Mouse (Mus musculus) cerebellum, postnatal 4 days (tissue): ENCODE data around the gene Ctnna3.
A peak's percentile ranks its signal among the peaks of the same experiment; 100 is the strongest.
"Not testable (repeated sequence)": the region's sequence is repeated elsewhere in the genome, so short reads cannot be mapped to it uniquely, and the experiment has no call there.

ENCODE experiments used
- DNase-seq, 2 experiments: peaks; one replicate each; pipeline ENCODE4 v3.0.0; 2022; ENCODE audit warnings: low spot score in 2 of 2, mixed read lengths in 1 of 2

Ctnna3 gene

GRCm38 (mm10) chr10:63423591-63424474, 6.1 kb upstream of the Ctnna3 start:
- DNase-seq, result no peak

GRCm38 (mm10) chr10:63424475-63424814, 5.5 kb upstream of the Ctnna3 start:
- DNase-seq, result no peak

- DNase-seq, result no peak
These were observed 2.8 kb upstream of the Ctnna3 start for GRCm38 (mm10) chr10:63427146-63427545.

GRCm38 (mm10) chr10:63428243-63429022, 1.5 kb upstream of the Ctnna3 start:
- DNase-seq, result peak in 1 of 2 experiments; percentile 17

- DNase-seq, result no peak
These were observed 916 bp upstream of the Ctnna3 start for GRCm38 (mm10) chr10:63429023-63429340.

GRCm38 (mm10) chr10:63429380-63429779, 518 bp upstream of the Ctnna3 start:
- DNase-seq, result peak; percentile 100

- DNase-seq, result no peak
These were observed 1.4 kb downstream of the Ctnna3 start for GRCm38 (mm10) chr10:63431221-63431736.

GRCm38 (mm10) chr10:63432099-63432498, 2.2 kb downstream of the Ctnna3 start:
- DNase-seq, result no peak

- no peak for DNase-seq
These were observed 3.0 kb downstream of the Ctnna3 start for GRCm38 (mm10) chr10:63432887-63433286.

GRCm38 (mm10) chr10:63438736-63439262, 8.9 kb downstream of the Ctnna3 start:
- no peak for DNase-seq

GRCm38 (mm10) chr10:63439694-63440228, 9.9 kb downstream of the Ctnna3 start:
- DNase-seq, result no peak

GRCm38 (mm10) chr10:63444602-63445387, 14.9 kb downstream of the Ctnna3 start:
- DNase-seq, result not testable (repeated sequence)

- no peak for DNase-seq
These were observed 24.0 kb downstream of the Ctnna3 start for GRCm38 (mm10) chr10:63453926-63454325.

GRCm38 (mm10) chr10:63455110-63455878, 25.4 kb downstream of the Ctnna3 start:
- DNase-seq, result peak in 1 of 2 experiments; percentile 12

GRCm38 (mm10) chr10:63457292-63458128, 27.6 kb downstream of the Ctnna3 start:
- DNase-seq, result no peak

GRCm38 (mm10) chr10:63460935-63461334, 31.0 kb downstream of the Ctnna3 start:
- DNase-seq, result no peak

GRCm38 (mm10) chr10:63472473-63472872, 42.6 kb downstream of the Ctnna3 start:
- DNase-seq, result no peak

GRCm38 (mm10) chr10:63476167-63476647, 46.3 kb downstream of the Ctnna3 start:
- DNase-seq, result no peak

GRCm38 (mm10) chr10:63478946-63479345, 49.0 kb downstream of the Ctnna3 start:
- no peak for DNase-seq
